Mouse (Mus musculus) CD4-positive, CD25-positive, alpha-beta regulatory T cell, adult 9 weeks (primary cell): ENCODE measurements around the gene Sh3pxd2a. TPM values are rescaled to one million over a fixed set of nuclear protein-coding genes. Genes with fewer than 3 reads are reported as not detected.

ENCODE experiments used
- polyA plus RNA-seq: library from polyadenylated mRNA; unstranded; fragments of 100-300 nt; shearing (Covaris generic); gene quantifications from one replicate; pipeline ENCODE4 v1.2.1, GENCODE M21; 2017

Sh3pxd2a gene
- 0.84 TPM for polyA plus RNA-seq

GRCm38 (mm10) chr19:47464304-47465241 lies at the start of gene Sh3pxd2a:
Gene Sh3pxd2a (minus strand): TSS chr19:47464401.

Other genes with a start within 250 kb of the Sh3pxd2a start
- gene Stn1, start 73.1 kb upstream of the Sh3pxd2a start, polyA plus RNA-seq = 38.7 TPM
- gene Slk, start 115.3 kb upstream of the Sh3pxd2a start, polyA plus RNA-seq = 10.5 TPM
- not detected for gene Col17a1, start 227.7 kb upstream of the Sh3pxd2a start, polyA plus RNA-seq